Mouse (Mus musculus) neural tube, embryonic 11.5 days (tissue): ENCODE data around the gene Capn7. TPM values are rescaled to one million over a fixed set of nuclear protein-coding genes. Genes with fewer than 3 reads are reported as not detected.

Experiments
- ATAC-seq: fragments of 200-750 bp; cut with Nextera tagmentation; 2 replicates; pipeline ENCODE4 v1.8.0; 2017; ENCODE audit warnings: moderate number of reproducible peaks, mild to moderate bottlenecking, moderate TSS enrichment, moderate library complexity; ENCODE audit not compliant: insufficient read depth, low FRiP score, low TSS enrichment
- DNase-seq: peaks from one replicate; pipeline ENCODE4 v3.0.0-alpha.2; 2015; ENCODE audit warnings: low spot score
- H3K27ac ChIP-seq: fragments of 300-500 bp; sonication (generic); 2 replicates; pipeline ENCODE4 v1.5.1; 2014; ENCODE audit warnings: low read depth, mild to moderate bottlenecking, low read length
- H3K27me3 ChIP-seq: fragments of 300-500 bp; sonication (generic); 2 replicates; pipeline ENCODE4 v1.6.1; 2014; ENCODE audit warnings: mild to moderate bottlenecking, low read length, mixed read lengths; ENCODE audit not compliant: control insufficient read depth, insufficient read depth
- H3K36me3 ChIP-seq: fragments of 300-500 bp; sonication (generic); 2 replicates; pipeline ENCODE4 v1.6.1; 2014; ENCODE audit warnings: mild to moderate bottlenecking, low read length, moderate library complexity, mixed read lengths; ENCODE audit not compliant: control insufficient read depth, insufficient read depth
- H3K4me1 ChIP-seq: fragments of 300-500 bp; sonication (generic); 2 replicates; pipeline ENCODE4 v1.6.1; 2014; ENCODE audit warnings: low read length, mixed read lengths; ENCODE audit not compliant: control insufficient read depth, insufficient read depth
- H3K4me2 ChIP-seq: fragments of 300-500 bp; sonication (generic); 2 replicates; pipeline ENCODE4 v1.6.1; 2014; ENCODE audit warnings: low read depth, mild to moderate bottlenecking, moderate library complexity
- H3K4me3 ChIP-seq: fragments of 300-500 bp; sonication (generic); 2 replicates; pipeline ENCODE4 v1.5.1; 2014; ENCODE audit warnings: low read depth, low read length
- H3K9ac ChIP-seq: fragments of 300-500 bp; sonication (generic); 2 replicates; pipeline ENCODE4 v1.6.1; 2014; ENCODE audit warnings: mild to moderate bottlenecking, low read length
- H3K9me3 ChIP-seq: fragments of 300-500 bp; sonication (generic); 2 replicates; pipeline ENCODE4 v1.6.1; 2016; ENCODE audit warnings: low read length; ENCODE audit not compliant: control insufficient read depth
- WGBS: fragments of 180-500 bp; shearing (Covaris S2); extraction: QIAGEN DNeasy Blood & Tissue Kit; methylation state at CpG from one replicate; pipeline ENCODE4 v1.1.7; 2014; 5-methylcytosine and 5-hydroxymethylcytosine counted together
- polyA plus RNA-seq: library from polyadenylated mRNA; unstranded; fragments of >200 nt; fragmentation: Nextera tagmentation; extraction: Ambion mirVana; gene quantifications from 2 replicates; pipeline ENCODE4 v1.2.1, GENCODE M21; 2014

Gene Capn7
- polyA plus RNA-seq, 1 experiment from 2014 or later: 51.0 TPM

DNA sequence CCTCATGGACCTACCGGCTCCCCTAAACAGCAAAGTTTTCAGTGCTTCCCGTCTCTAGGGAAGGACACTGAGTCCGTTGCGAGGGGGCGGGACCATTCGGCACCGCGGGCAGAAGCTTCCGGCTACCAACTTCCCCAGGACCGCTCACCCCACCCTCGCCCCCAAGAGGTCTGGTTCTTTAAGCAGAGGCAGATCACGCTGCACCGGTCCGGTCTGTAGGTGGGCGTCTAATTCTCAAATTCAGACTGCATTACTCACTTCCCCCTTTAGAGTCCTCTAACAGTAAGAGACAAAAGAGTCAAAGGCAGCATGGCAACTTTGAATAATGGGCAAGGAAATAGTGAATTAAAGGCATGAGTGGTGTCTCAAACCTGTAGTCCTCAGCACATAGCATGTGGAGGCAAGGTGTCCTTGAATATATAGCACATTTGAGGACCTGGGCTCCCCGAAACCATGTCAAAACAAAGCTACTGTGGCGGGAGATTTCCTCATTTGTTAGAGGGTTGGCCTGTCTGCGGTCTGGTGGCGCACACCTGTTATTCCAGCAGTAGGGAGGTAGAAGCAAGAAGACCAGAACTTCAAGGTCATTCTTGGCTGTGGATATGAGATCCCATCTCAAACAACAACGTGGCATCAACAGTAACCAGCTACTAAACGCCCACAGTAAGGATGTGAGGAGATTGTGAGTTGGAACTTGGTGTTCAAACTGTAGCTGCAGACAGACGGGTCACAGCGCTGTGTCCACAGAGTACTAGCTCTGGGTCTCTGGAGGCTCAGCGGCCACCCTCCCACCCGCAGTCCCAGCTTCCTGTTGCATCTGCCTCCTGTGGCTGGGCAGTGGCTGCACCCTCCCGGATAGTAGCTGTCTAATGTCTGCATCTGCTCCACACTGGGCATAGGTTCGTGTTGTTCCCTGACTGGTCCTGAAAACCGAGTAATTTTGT, 12.3 kb upstream of the Capn7 start, which contains the start of gene Dnah1:
Gene Dnah1, minus strand, starts transcription at position 48 of the 944 bp plus-strand sequence.
- Histone ChIP-seq H3K36me3 (no peaks in the 10 kb centered on the region), H3K4me3 (peak within 1 kb of the TSS; percentile 23), H3K27me3 (no peaks in the 10 kb centered on the region), H3K4me2 (peak within 1 kb of the TSS; percentile 44), H3K4me1 (no peaks in the 10 kb centered on the region; the same call in 1 of the 2 replicates), H3K27ac (no peak within 1 kb of the TSS), H3K9ac (peak within 1 kb of the TSS; percentile 50), H3K9me3 (no peaks in the 10 kb centered on the region)
- peak; percentile 51 for DNase-seq
- WGBS: 30% methylated on average over 28 of the region's 28 CpGs
- no peak for ATAC-seq

DNA sequence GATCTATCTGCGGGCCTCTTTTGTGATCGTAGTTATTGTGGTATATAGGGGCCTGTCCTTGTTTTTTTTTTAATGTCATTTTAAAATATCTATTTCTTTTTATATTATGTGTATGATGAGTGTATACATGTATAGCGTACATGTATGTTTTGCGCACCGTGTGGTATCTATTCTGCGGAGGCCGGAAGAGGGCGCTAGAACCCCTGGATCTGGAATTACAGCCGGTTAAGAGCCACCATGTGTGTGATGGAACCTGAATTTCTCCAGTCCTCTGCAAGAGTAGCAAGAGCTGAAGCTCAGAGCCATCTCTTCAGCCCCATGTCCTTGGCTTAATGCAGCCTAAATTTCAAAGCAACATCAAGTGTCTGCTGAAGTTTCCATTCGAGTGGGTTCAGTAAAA, 11.6 kb upstream of the Capn7 start:
- 64% methylated on average over 10 of the region's 10 CpGs for WGBS
- DNase-seq (no peak), ATAC-seq (no peak)
- H3K4me2 ChIP-seq: no peak overlapping the region
- no peaks in the 10 kb centered on the region for H3K27me3 ChIP-seq
- no peak overlapping the region for H3K9ac ChIP-seq
- H3K36me3 ChIP-seq: no peaks in the 10 kb centered on the region
- H3K4me3 ChIP-seq: no peak overlapping the region
- H3K9me3 ChIP-seq: no peaks in the 10 kb centered on the region
- H3K27ac ChIP-seq: no peak overlapping the region
- no peaks in the 10 kb centered on the region; the same call in 1 of the 2 replicates for H3K4me1 ChIP-seq

DNA sequence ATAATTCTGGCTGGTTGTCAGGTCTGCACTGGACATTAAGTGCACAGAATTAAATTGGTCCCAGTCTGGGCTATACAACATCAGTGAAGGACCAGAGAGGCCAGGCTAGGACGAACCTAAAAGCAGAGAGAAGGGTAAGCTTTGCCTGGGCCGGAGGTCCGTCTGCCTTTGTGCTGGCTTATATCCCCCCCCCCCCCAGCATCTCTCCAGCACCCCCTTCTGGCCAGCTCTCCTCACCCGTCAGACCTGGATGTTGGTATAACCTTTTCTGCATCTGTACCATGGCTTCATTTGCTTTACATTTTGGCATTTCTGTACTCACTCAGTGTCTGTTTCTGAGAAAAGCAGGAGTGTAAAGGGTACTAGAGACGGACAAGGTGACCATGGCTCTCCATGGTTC, 10.9 kb upstream of the Capn7 start:
- Histone ChIP-seq H3K27ac (no peak overlapping the region), H3K4me3 (no peak overlapping the region), H3K9ac (no peak overlapping the region), H3K27me3 (no peaks in the 10 kb centered on the region), H3K9me3 (no peaks in the 10 kb centered on the region), H3K4me2 (no peak overlapping the region), H3K36me3 (no peaks in the 10 kb centered on the region), H3K4me1 (no peaks in the 10 kb centered on the region; the same call in 1 of the 2 replicates)
- WGBS: 53% methylated on average over 5 of the region's 5 CpGs
- DNase-seq: no peak
- no peak for ATAC-seq

DNA sequence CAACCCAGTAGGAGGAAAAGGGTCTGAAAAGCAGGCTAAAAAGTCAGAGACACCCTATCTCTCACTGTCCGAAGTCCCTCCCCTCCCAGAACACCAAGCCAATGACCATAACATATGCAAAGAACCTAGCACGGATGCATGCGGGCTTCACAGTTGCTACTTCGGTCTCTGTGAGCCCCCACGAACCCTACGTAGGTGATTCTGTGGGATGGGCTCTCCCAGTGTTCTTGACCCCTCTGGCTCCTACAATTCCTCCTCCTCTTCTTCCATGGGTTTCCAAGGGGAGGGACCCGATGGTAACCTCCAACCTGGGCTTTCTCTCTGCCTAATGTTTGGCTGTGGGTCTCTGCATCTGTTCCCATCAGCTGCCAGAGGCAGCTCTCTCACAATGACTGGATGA, 9.7 kb upstream of the Capn7 start:
- Histone ChIP-seq H3K4me3 (no peak overlapping the region), H3K4me2 (no peak overlapping the region), H3K4me1 (no peaks in the 10 kb centered on the region; the same call in 1 of the 2 replicates), H3K27me3 (no peaks in the 10 kb centered on the region), H3K9me3 (no peaks in the 10 kb centered on the region), H3K27ac (no peak overlapping the region), H3K9ac (no peak overlapping the region), H3K36me3 (no peaks in the 10 kb centered on the region)
- ATAC-seq: no peak
- no peak for DNase-seq
- 70% methylated on average over 7 of the region's 7 CpGs for WGBS

DNA sequence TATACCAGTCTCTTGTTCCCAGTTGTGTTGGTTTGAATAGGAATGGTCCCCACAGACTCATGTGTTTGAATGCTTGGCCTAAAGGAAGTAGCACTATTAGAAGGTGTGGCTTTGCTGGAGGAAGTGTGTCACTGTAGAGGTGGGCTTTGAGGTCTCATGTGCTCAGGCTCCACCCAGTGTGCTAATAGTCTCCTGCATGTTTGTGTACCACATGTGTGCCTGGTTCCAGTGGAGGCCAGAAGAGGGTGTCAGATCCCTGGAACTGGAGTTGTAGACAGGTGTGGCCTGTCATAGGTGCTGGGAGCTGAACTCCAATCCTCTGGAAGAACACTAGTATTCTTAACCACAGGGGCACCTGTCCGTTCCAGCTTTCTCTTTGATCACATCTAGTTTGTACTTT, 9.2 kb upstream of the Capn7 start:
- 89% methylated on average over 1 of the region's 1 CpGs for WGBS
- DNase-seq: no peak

DNA sequence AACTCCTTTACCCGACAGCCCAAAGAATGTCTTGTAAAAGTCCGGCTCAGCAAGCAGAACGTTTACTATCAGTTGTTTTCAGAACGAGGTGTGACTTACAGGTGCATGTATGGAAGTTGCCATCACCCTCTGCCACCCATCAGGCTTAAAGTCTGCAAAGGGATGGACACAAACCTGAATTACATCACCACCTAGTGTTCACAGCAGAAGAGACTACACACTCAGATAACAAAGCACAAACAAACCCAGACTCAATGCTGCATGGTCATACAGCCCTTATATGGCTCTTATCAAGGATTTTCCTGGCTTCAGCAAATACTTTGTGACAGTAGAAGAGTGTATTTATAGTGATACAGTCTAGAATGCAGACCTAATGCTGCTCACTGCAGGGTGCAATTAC, 8.8 kb upstream of the Capn7 start:
- Histone ChIP-seq H3K4me2 (no peak overlapping the region), H3K27me3 (no peaks in the 10 kb centered on the region), H3K4me1 (no peaks in the 10 kb centered on the region; the same call in 1 of the 2 replicates), H3K9ac (no peak overlapping the region), H3K27ac (no peak overlapping the region), H3K9me3 (no peaks in the 10 kb centered on the region), H3K36me3 (no peaks in the 10 kb centered on the region), H3K4me3 (no peak overlapping the region)
- ATAC-seq (no peak), DNase-seq (no peak)
- WGBS: 79% methylated on average over 4 of the region's 4 CpGs

More for the DNA sequence above, 9.2 kb upstream of the Capn7 start:
- no peaks in the 10 kb centered on the region for H3K9me3 ChIP-seq
- H3K36me3 ChIP-seq: no peaks in the 10 kb centered on the region
- no peaks in the 10 kb centered on the region for H3K27me3 ChIP-seq
- no peaks in the 10 kb centered on the region; the same call in 1 of the 2 replicates for H3K4me1 ChIP-seq
- no peak overlapping the region for H3K9ac ChIP-seq
- no peak overlapping the region for H3K27ac ChIP-seq
- no peak overlapping the region for H3K4me3 ChIP-seq
- ATAC-seq: no peak
- H3K4me2 ChIP-seq: no peak overlapping the region

DNA sequence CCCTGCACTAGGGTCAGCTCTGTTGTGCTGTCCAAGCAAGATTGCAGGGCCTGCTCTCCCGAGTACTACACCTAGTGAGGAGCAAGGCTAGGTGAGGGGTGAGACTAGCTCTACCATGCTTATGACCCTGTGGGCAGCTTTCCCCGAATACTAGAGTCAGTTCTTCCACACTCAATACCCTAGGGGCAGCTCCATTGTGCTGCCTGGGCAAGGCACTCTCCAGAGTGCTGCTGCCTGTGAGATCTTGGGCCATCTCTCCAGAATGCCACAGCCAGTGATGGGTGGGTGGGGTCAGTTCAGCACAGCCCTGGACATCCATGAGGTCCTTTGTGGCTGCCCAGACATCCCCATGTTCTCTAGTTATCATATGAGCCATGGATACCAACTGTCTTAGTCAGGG, 6.7 kb upstream of the Capn7 start:
- Histone ChIP-seq H3K27ac (no peak overlapping the region), H3K4me3 (no peak overlapping the region), H3K27me3 (no peaks in the 10 kb centered on the region), H3K9ac (no peak overlapping the region), H3K36me3 (no peaks in the 10 kb centered on the region), H3K9me3 (no peaks in the 10 kb centered on the region), H3K4me2 (no peak overlapping the region), H3K4me1 (no peaks in the 10 kb centered on the region)
- DNase-seq (no peak), ATAC-seq (no peak)
- 51% methylated on average over 2 of the region's 2 CpGs for WGBS

DNA sequence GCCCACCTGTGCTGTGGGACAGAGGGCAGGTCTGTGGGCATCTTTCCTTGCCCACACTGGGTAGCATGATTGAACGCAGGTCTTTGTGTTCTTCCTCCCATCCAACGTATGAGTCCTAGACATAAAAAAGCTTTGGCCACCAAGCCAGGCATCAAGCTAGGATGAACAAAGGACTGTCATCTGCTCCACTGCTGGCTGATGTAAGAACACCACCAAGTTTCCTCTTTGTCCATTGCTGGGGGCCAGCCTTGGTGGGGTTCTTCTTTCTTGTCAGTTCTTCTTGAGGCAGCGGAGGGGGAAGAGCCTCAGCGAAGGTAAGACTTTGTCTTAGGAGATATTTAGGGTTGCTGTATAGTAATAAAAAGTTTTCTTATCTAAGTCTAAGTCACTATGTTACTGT, 5.5 kb upstream of the Capn7 start:
- DNase-seq (no peak), ATAC-seq (no peak)
- WGBS: 78% methylated on average over 4 of the region's 4 CpGs
- no peaks in the 10 kb centered on the region for H3K27me3 ChIP-seq
- no peak overlapping the region for H3K4me2 ChIP-seq
- H3K9me3 ChIP-seq: no peaks in the 10 kb centered on the region
- no peak overlapping the region for H3K4me3 ChIP-seq
- H3K4me1 ChIP-seq: no peaks in the 10 kb centered on the region
- H3K9ac ChIP-seq: no peak overlapping the region
- H3K27ac ChIP-seq: no peak overlapping the region
- no peaks in the 10 kb centered on the region for H3K36me3 ChIP-seq

DNA sequence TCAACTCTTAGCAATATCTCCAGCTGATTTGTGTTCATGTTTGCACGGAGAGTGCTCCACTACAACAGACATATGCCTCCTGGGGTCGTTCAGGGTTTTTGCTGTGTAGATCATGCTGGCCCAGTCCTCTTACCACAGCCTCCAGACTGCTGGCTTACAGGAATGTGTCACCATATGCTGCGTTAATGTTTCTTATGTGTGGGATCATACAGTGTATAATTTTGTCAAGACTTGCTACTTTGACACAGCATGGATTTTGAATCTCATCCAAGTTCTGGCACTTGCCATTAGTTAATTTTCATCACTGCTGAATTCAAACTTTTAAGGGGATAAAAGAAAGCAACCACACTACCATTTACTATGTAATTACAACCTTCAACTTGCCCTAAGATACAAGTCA, 673 bp upstream of the Capn7 start:
- Histone ChIP-seq H3K4me3 (peak overlapping the region; percentile 84), H3K9ac (peak overlapping the region; percentile 48), H3K4me2 (peak overlapping the region; percentile 42), H3K27me3 (no peaks in the 10 kb centered on the region), H3K36me3 (no peaks in the 10 kb centered on the region), H3K27ac (no peak overlapping the region), H3K9me3 (no peaks in the 10 kb centered on the region), H3K4me1 (peaks cover 4% of the 10 kb centered on the region; the same call in 1 of the 2 replicates)
- DNase-seq: no peak
- WGBS: 59% methylated on average over 3 of the region's 3 CpGs
- no peak for ATAC-seq
